Mouse (Mus musculus) liver, embryonic 16.5 days (tissue): ENCODE measurements around the gene Msh5. TPM values are rescaled to one million over a fixed set of nuclear protein-coding genes. Genes with fewer than 3 reads are reported as not detected.
"Not testable (repeated sequence)": the region's sequence is repeated elsewhere in the genome, so short reads cannot be mapped to it uniquely, and the experiment has no call there.

Experiments
- ATAC-seq: fragments of 200-750 bp; cut with Nextera tagmentation; 2 replicates; pipeline ENCODE4 v1.8.0; 2017; ENCODE audit warnings: low read depth, mild to moderate bottlenecking, moderate number of reproducible peaks, moderate library complexity
- H3K27ac ChIP-seq: fragments of 300-500 bp; sonication (generic); 2 replicates; pipeline ENCODE4 v1.5.1; 2014; ENCODE audit warnings: mild to moderate bottlenecking, low read length
- H3K27me3 ChIP-seq: fragments of 300-500 bp; sonication (generic); 2 replicates; pipeline ENCODE4 v1.6.1; 2014; ENCODE audit warnings: low read depth, low read length, mixed read lengths; ENCODE audit not compliant: control insufficient read depth, insufficient read depth
- H3K36me3 ChIP-seq: fragments of 300-500 bp; sonication (generic); 2 replicates; pipeline ENCODE4 v1.6.1; 2014; ENCODE audit warnings: mild to moderate bottlenecking; ENCODE audit not compliant: control insufficient read depth, insufficient read depth
- H3K4me1 ChIP-seq: fragments of 300-500 bp; sonication (generic); 2 replicates; pipeline ENCODE4 v1.6.1; 2014; ENCODE audit warnings: low read depth, low read length, mixed read lengths; ENCODE audit not compliant: control insufficient read depth
- H3K4me2 ChIP-seq: fragments of 300-500 bp; sonication (generic); 2 replicates; pipeline ENCODE4 v1.6.1; 2014; ENCODE audit warnings: low read depth, low read length, mixed read lengths
- H3K4me3 ChIP-seq: fragments of 300-500 bp; sonication (generic); 2 replicates; pipeline ENCODE4 v1.5.1; 2014; ENCODE audit warnings: low read depth, mild to moderate bottlenecking, low read length
- H3K9ac ChIP-seq: fragments of 300-500 bp; sonication (generic); 2 replicates; pipeline ENCODE4 v1.6.1; 2014; ENCODE audit warnings: low read depth, low read length
- H3K9me3 ChIP-seq: fragments of 300-500 bp; sonication (generic); replicated peaks from 2 replicates; pipeline ENCODE4 v1.6.1; 2016; ENCODE audit warnings: low read length; ENCODE audit not compliant: control insufficient read depth
- WGBS: fragments of 180-500 bp; shearing (Covaris S2); extraction: QIAGEN DNeasy Blood & Tissue Kit; methylation state at CpG from one replicate; pipeline ENCODE4 v1.1.7; 2014; ENCODE audit not compliant: insufficient replicate concordance; 5-methylcytosine and 5-hydroxymethylcytosine counted together
- polyA plus RNA-seq: library from polyadenylated mRNA; unstranded; fragments of >200 nt; fragmentation: Nextera tagmentation; extraction: Ambion mirVana; gene quantifications from 2 replicates; pipeline ENCODE4 v1.2.1, GENCODE M21; 2015

Gene Msh5
- polyA plus RNA-seq, 1 experiment from 2014 or later: 4.2 TPM

GRCm38 (mm10) chr17:35044904-35045806, 1.4 kb downstream of the Msh5 start:
- peak overlapping the region; percentile 93 for H3K27ac ChIP-seq
- H3K4me3 ChIP-seq: peak overlapping the region; percentile 76
- WGBS: 28% methylated on average over 7 of the region's 7 CpGs
- H3K9me3 ChIP-seq: no peaks in the 10 kb centered on the region
- H3K9ac ChIP-seq: peak overlapping the region; percentile 93
- peak; percentile 16; the same call in 1 of the 2 replicates for ATAC-seq
- peaks cover 65% of the 10 kb centered on the region for H3K4me1 ChIP-seq
- H3K4me2 ChIP-seq: peak overlapping the region; percentile 99
- H3K36me3 ChIP-seq: no peaks in the 10 kb centered on the region
- no peaks in the 10 kb centered on the region for H3K27me3 ChIP-seq

DNA sequence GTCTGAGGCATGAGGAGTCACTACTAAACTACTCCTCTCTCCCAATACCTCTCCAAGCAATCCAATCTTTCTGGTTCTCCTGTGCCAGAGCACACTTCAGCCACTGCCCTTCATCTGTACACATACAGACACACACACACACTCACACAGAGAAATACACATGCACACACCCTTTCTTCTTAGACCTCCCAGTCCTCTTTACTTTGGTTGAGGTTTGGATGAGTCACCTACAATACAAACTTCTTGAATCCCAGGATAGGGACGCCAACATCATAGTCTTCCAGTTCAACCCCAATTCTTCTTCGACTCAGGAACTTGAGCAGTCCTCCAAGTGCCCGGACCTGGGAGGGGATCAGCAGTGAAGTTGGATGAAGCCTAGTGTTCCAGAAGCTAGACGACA, 2.8 kb downstream of the Msh5 start:
- Histone ChIP-seq H3K9me3 (no peaks in the 10 kb centered on the region), H3K4me3 (no peak overlapping the region), H3K36me3 (no peaks in the 10 kb centered on the region), H3K4me1 (peaks cover 52% of the 10 kb centered on the region), H3K9ac (no peak overlapping the region), H3K27me3 (no peaks in the 10 kb centered on the region), H3K27ac (peak overlapping the region; percentile 29; the same call in 1 of the 2 replicates), H3K4me2 (no peak overlapping the region)
- ATAC-seq: no peak
- 69% methylated on average over 4 of the region's 4 CpGs for WGBS

DNA sequence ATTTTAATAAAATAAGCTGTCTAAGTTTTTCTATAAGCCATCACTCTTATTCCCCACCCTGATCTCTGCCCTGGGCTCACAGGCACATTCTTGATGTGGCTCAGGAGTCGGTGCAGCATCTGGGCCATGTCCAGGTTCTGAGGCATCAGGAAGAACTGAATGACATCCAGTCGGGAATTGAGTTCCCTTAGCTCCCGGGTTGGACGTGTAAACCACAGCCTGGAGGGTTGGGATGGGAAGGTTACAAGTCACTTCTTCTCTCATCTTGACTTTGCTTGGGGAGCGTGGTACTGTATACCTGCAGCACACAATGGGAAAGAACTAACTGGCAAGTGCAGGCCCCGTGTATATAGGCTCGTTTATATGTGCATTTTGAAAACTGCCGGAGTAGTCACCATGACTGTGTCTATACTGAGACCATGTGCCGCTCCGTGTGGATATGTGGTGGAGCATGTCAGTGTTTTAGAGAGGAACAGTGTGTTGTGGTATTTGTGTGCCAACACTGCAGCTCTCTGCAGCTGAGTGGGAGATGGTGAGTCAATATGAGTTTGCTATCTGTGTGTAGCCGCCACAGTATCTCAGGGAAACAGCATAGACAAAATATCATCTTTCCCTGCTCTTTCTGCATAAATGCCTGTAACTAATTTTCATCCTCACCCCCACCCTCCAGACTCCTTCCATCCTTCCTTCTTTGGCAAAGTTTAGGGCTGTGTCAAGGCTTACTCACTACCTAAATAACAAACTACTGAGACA, 7.2 kb downstream of the Msh5 start:
- H3K4me3 ChIP-seq: no peak overlapping the region
- 75% methylated on average over 11 of the region's 11 CpGs for WGBS
- no peak for ATAC-seq
- H3K4me1 ChIP-seq: peaks cover 10% of the 10 kb centered on the region
- H3K27ac ChIP-seq: no peak overlapping the region
- no peaks in the 10 kb centered on the region for H3K9me3 ChIP-seq
- H3K36me3 ChIP-seq: no peaks in the 10 kb centered on the region
- no peak overlapping the region for H3K4me2 ChIP-seq
- no peak overlapping the region for H3K9ac ChIP-seq
- no peaks in the 10 kb centered on the region for H3K27me3 ChIP-seq

- no peak for ATAC-seq
- Histone ChIP-seq H3K27me3 (no peaks in the 10 kb centered on the region), H3K9ac (no peak overlapping the region), H3K4me1 (peaks cover 10% of the 10 kb centered on the region), H3K4me3 (no peak overlapping the region), H3K27ac (no peak overlapping the region), H3K36me3 (no peaks in the 10 kb centered on the region), H3K4me2 (no peak overlapping the region), H3K9me3 (no peaks in the 10 kb centered on the region)
- 59% methylated on average over 6 of the region's 6 CpGs for WGBS
Measured at GRCm38 (mm10) chr17:35034896-35035295, 11.6 kb downstream of the Msh5 start.

- H3K4me2 ChIP-seq, H3K4me1 ChIP-seq, H3K27me3 ChIP-seq, H3K9ac ChIP-seq, H3K27ac ChIP-seq, H3K36me3 ChIP-seq, H3K4me3 ChIP-seq, ATAC-seq, H3K9me3 ChIP-seq: not testable (repeated sequence)
- 47% methylated on average over 1 of the region's 1 CpGs for WGBS
Measured at GRCm38 (mm10) chr17:35033703-35034102, 12.8 kb downstream of the Msh5 start.

DNA sequence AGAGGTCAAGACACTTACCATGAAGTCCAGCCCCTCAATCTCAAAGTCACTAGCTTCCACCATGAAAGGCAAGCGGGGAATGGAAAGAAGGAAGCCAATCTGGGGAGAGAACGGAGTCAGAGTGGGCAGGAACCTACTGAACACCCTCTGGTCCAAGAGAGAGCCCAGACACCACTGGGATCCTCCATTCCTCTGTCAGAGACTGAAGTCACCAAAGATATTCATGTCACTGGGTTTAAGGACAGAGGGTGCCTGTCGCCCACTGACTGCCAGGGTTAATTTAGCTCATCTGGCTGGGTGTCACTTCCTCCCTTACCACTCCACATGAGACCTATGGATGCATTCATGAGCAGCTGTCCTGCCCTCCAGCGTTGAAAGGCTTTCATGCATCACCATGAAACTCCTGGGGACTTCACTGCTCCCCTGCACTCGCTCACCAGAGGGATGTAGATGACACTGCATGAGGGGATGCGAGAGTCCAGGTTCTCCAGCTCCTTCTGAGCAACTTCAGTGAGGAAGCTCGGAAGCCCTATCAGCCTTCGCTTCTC, 14.1 kb downstream of the Msh5 start:
- no peaks in the 10 kb centered on the region for H3K9me3 ChIP-seq
- H3K4me3 ChIP-seq: no peak overlapping the region
- no peak overlapping the region for H3K4me2 ChIP-seq
- no peaks in the 10 kb centered on the region for H3K36me3 ChIP-seq
- ATAC-seq: no peak
- no peak overlapping the region for H3K27ac ChIP-seq
- peaks cover 12% of the 10 kb centered on the region for H3K4me1 ChIP-seq
- H3K9ac ChIP-seq: no peak overlapping the region
- 66% methylated on average over 8 of the region's 8 CpGs for WGBS
- H3K27me3 ChIP-seq: no peaks in the 10 kb centered on the region

- Histone ChIP-seq H3K4me3 (no peak overlapping the region), H3K4me2 (no peak overlapping the region), H3K27ac (no peak overlapping the region), H3K9ac (no peak overlapping the region), H3K27me3 (no peaks in the 10 kb centered on the region), H3K9me3 (no peaks in the 10 kb centered on the region), H3K36me3 (no peaks in the 10 kb centered on the region), H3K4me1 (peaks cover 15% of the 10 kb centered on the region)
- ATAC-seq: 0 out of 2 replicates have a peak, but pooled peaks have one; percentile 44
- WGBS: 67% methylated on average over 7 of the region's 7 CpGs
Measured at GRCm38 (mm10) chr17:35031880-35032279, 14.7 kb downstream of the Msh5 start.

DNA sequence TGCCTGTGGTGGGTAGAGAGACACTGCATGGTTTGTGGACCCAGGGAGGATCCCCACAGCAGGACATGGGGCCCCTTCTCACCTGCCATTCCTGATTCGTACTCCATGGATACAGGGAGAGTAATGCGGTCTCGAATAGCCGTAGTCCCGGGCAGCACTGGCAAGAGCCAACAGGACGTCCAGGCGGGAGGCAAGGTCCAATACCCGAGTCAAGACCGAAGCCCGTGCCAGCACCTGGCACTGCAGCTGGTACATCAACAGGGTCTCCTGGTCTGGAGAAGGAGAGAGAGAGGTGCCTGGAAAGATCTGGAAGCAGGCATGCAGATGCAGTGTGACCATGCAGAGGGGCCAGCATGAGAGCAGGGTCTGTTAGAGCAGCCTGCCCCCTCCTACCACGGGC, 15.3 kb downstream of the Msh5 start:
- WGBS: 85% methylated on average over 11 of the region's 11 CpGs
- H3K9ac ChIP-seq: no peak overlapping the region
- no peaks in the 10 kb centered on the region for H3K9me3 ChIP-seq
- ATAC-seq: no peak
- H3K36me3 ChIP-seq: no peaks in the 10 kb centered on the region
- no peak overlapping the region for H3K27ac ChIP-seq
- no peak overlapping the region for H3K4me3 ChIP-seq
- no peaks in the 10 kb centered on the region for H3K27me3 ChIP-seq
- H3K4me1 ChIP-seq: peaks cover 15% of the 10 kb centered on the region
- no peak overlapping the region for H3K4me2 ChIP-seq
